Mouse (Mus musculus) bone marrow macrophage, adult 2 months (primary cell): ENCODE measurements at regions not wholly inside any gene's neighbourhood (a gene's known extent, or its start where the extent isn't known, plus 50 kb on each side); places are given as distances from the start of the nearest gene placed in this dataset.

ENCODE experiments used
- H3K27ac ChIP-seq: 2 replicates; pipeline ENCODE4 v1.5.1; 2012; ENCODE audit warnings: low read depth, low read length; ENCODE audit not compliant: insufficient read depth
- H3K4me1 ChIP-seq: 2 replicates; pipeline ENCODE4 v1.6.1; 2012; ENCODE audit warnings: low read length; ENCODE audit not compliant: control insufficient read depth, insufficient read depth
- H3K4me3 ChIP-seq: 2 replicates; pipeline ENCODE4 v1.5.1; 2012; ENCODE audit warnings: mild to moderate bottlenecking, low read length, moderate library complexity; ENCODE audit not compliant: insufficient read depth
- CTCF ChIP-seq: IDR thresholded peaks from 2 replicates; pipeline ENCODE4 v1.5.1; 2012; ENCODE audit warnings: low read depth, mild to moderate bottlenecking, low read length, moderate library complexity
- POLR2A ChIP-seq: IDR thresholded peaks from 2 replicates; pipeline ENCODE4 v1.6.1; 2012; ENCODE audit warnings: mild to moderate bottlenecking, low read depth, low read length, borderline replicate concordance

DNA sequence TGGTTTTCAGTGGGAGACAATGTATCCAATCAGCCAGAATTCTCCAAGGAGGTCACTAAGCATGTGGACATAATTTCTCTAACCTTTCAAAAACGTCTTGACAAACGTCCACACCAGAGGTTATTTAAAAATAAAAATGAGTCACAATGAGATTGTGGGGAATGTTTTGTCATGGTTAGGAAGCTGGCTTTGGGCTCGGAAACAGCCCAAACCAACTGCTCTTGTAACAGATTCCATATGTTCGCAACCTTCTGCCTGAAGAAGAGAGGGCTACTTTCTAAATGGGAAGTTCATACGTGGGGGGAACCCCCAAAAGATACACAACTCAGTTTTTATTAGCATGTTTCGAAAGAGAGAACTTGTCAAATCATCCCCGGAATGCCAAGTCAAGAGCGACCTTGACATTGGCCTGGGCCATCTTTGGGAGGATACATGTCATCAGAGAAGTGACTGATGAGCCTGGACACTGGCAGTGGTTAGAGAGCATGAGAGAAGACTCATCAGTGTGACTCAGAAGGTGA lies 111.6 kb upstream of the Pik3r1 start:
- TF ChIP-seq POLR2A, result no peak
- TF ChIP-seq CTCF, result no peak
- H3K27ac ChIP-seq, result no peak overlapping the region
- peaks cover 13% of the 10 kb centered on the region for H3K4me1 ChIP-seq
- no peak overlapping the region for H3K4me3 ChIP-seq

DNA sequence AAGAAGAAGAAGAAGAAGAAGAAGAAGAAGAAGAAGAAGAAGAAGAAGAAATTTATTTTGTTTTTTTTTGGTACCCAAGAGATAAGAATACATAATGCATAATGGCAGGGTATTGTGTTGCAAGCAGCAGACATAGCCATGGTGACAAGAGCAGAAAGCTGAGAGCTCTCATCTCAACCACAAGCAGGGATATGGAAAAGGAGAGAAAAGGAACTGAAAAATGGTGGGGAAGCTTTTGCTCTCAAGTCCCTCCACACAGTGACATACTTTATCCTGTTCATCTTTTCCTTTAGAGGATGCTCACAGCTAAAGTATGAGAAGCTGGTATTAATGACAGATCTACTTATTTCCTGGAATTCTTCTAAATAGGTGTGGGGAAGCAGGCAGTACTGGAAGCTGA lies 115.2 kb upstream of the Pik3r1 start:
- H3K27ac ChIP-seq, result no peak overlapping the region
- H3K4me1 ChIP-seq, result peaks cover 13% of the 10 kb centered on the region
- TF ChIP-seq CTCF, result no peak
- TF ChIP-seq POLR2A, result no peak
- no peak overlapping the region for H3K4me3 ChIP-seq

DNA sequence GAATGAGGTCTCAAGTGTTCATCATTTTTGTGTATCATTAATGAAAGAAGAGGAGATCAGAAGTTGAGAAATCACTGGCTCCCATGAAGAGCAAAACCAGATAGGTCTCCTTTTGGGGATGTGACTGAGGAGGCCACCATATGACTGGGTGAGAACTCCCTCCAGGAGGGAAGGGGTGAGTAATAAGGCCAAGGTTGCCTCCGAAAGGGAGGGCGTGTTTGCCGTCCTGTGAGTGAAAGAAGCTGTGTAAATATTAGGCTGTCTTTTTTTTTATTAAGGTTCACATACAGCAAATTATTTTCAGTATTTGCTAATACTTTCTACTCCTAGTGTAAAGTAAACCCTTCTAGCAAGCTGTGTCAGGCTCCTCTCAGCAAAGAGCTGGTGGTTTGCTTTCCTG lies 116.7 kb upstream of the Pik3r1 start:
- peaks cover 8% of the 10 kb centered on the region for H3K4me1 ChIP-seq
- H3K4me3 ChIP-seq, result no peak overlapping the region
- TF ChIP-seq CTCF, result no peak
- no peak for TF ChIP-seq POLR2A
- no peak overlapping the region for H3K27ac ChIP-seq

DNA sequence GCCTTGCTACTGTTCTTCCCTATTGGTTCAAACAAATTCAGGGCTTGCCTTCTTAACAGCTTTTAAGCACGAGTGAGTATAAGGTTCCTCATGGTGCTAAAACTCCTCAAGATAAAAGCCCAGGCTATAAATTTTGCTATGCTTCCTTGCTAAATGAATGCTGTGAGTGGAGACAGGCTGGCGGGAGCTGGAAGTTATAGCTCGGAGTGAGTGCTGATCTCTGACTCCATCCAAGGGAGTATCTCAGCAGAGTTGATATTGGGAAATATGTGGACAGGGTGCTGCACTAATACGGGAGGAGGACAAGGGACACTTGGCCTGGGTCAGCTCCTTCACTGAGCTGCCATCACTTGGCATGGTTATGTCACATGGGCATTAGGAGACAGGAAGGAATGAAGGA lies 123.5 kb upstream of the Pik3r1 start:
- no peak overlapping the region for H3K27ac ChIP-seq

DNA sequence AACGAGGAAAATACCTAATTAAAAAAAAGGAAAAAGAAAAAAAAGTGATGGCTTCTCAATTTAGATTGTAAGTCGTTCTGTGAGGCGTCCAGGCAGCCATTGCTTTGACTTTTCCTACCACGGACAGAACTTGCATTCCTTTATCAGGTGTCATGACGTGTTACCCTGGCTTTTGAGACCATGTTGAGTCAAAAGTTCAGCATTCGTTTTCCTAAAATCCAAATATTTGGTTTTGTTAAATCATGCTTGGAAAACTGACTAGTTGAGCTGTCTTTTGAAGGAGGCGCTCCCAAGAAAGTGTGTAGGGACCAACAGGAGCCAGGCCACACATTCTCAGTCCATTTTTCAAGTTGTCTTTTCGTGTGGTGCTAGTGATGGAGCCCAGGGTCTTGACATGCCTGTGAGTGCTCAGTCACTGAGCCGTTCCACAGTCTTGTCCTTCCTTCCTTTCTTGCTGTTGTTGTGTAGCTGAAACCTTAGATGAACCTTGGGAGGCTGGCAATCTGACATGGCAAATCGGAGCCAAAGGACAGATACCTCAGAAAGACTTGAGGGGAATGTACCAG lies 125.1 kb upstream of the Pik3r1 start:
- H3K4me3 ChIP-seq, result no peak overlapping the region
- no peak for TF ChIP-seq CTCF
- no peak for TF ChIP-seq POLR2A
- H3K27ac ChIP-seq, result no peak overlapping the region
- H3K4me1 ChIP-seq, result no peaks in the 10 kb centered on the region

More for the DNA sequence above, 123.5 kb upstream of the Pik3r1 start:
- TF ChIP-seq POLR2A (no peak), CTCF (no peak)
- H3K4me3 ChIP-seq, result no peak overlapping the region
- no peaks in the 10 kb centered on the region for H3K4me1 ChIP-seq

DNA sequence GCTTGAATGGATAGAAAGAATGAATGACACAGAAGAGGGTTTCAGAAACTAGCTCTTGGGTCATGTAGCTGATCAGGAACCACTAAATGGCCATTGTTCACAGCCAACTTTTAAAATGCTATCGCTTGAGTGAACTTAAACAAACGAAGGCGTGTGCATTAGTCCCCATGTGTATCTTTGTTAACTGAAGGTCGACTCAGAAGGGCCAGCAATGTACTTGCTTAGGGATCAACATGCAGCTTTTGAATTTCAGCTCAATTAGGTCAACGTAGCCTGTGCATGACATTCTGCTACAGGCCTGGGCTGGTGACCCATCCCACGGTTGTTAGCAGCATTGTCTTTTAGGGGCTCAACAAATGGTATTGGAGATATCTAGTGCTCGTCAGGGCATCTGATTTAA lies 127.1 kb upstream of the Pik3r1 start:
- Histone ChIP-seq H3K4me3 (no peak overlapping the region), H3K4me1 (no peaks in the 10 kb centered on the region), H3K27ac (no peak overlapping the region)
- TF ChIP-seq POLR2A (no peak), CTCF (no peak)

DNA sequence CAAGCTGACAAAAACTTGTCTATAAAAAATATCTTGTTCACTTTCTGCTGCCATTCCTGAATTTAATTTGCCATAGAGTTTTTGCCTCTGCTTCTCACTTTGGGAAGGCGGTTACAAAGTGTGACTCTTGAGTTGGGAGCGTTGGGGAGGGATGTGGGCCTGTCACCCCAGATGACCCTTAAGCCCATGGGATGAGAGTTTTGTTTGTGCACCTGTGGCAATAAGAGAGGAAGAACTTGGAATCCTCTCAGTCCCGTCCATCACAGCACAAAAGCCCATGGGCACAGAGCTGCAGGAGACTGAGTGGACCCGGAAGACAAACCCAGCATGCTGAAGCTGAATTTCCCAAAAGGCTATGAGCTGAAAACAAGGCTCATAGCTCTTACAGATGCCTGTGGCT lies 127.7 kb upstream of the Pik3r1 start:
- TF ChIP-seq CTCF (no peak), POLR2A (no peak)
- Histone ChIP-seq H3K4me1 (no peaks in the 10 kb centered on the region), H3K4me3 (no peak overlapping the region), H3K27ac (no peak overlapping the region)

DNA sequence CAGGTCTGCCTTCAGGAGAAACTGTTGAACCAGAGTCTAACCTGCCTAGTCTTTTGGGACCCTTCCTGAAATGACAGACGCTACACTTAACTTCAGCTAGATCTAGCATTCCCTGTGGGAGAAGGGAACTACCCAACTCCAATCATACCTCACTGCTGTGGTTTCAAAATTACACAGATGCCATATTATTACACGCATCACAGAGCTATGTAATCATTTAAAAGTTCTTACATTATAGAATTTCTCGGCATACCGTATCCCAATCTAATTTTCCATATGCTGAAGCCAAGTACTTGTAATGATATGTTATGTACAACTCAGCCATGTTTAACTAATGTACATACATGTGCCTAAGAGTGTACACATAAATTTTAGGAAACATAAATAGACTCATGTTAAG lies 128.9 kb upstream of the Pik3r1 start:
- no peak overlapping the region for H3K4me3 ChIP-seq
- TF ChIP-seq CTCF, result no peak
- TF ChIP-seq POLR2A, result no peak
- no peaks in the 10 kb centered on the region for H3K4me1 ChIP-seq
- no peak overlapping the region for H3K27ac ChIP-seq

DNA sequence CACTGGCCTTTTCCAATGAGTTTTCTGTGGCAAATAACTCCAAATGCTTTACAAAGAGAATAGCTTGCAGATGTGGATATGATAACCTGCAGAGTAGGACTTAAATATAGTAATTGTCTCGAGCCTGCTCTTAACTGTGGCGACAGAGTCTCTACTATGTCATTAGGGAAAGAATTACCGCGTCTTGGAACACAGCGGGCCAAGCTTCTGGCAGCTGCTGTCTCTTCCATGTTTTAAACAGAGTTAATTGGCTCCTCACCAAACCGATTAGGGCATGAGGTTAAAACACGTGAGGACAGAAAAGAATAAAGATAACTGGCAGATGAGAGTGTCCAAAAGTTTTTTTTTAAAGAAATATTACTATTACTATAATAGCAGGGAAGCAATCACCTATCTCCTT lies 134.2 kb upstream of the Pik3r1 start:
- Histone ChIP-seq H3K4me3 (no peak overlapping the region), H3K4me1 (peaks cover 13% of the 10 kb centered on the region), H3K27ac (no peak overlapping the region)
- TF ChIP-seq CTCF (no peak), POLR2A (no peak)

DNA sequence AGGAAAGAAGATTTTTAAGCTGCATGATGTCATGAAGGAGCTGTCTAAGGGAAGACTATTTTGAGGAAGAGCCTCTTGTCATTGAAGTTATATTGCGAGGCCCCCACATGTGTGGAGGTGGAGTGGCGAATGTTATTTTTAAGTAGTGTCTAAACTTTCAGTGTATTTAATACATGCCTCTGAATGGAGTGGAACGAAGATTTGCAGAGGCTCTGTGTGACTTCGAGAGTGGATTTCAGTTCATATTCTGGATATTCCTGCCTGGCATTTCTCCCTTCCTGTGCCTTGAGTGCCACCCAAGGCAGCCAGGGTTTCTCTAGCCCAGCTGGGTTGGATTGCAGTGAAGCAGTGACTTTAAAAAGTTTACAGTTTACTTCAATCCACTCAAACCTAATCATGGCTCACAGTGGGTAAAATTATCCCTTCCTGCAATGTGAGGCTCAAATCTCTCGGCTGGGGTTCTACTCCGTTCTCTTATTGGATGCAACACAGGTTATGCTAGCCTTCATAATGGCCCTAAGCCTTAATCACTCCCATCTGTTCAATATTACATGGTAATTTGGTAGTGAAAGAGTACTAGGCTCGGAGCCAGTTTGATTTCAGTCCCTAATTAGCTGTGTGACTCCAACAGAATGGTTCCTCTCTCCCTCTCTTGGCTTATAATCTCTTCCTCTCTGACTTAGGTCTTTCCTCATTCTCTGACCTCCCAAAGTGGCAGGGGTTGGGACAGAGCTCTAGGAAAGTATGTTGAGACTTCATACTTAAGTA lies 138.1 kb upstream of the Pik3r1 start:
- Histone ChIP-seq H3K4me1 (peaks cover 31% of the 10 kb centered on the region), H3K27ac (no peak overlapping the region), H3K4me3 (no peak overlapping the region)
- TF ChIP-seq CTCF (no peak), POLR2A (no peak)
